Mouse (Mus musculus) forebrain, embryonic 12.5 days (tissue): ENCODE measurements around the gene Sh3rf1. TPM values are rescaled to one million over a fixed set of nuclear protein-coding genes. Genes with fewer than 3 reads are reported as not detected.

Experiments
- ATAC-seq: fragments of 200-750 bp; cut with Nextera tagmentation; 2 replicates; pipeline ENCODE4 v1.8.0; 2017; ENCODE audit warnings: moderate TSS enrichment; ENCODE audit not compliant: low FRiP score
- H3K27ac ChIP-seq: fragments of 300-500 bp; sonication (generic); 2 replicates; pipeline ENCODE4 v1.5.1; 2016; ENCODE audit warnings: mild to moderate bottlenecking
- H3K27me3 ChIP-seq: fragments of 300-500 bp; sonication (generic); 2 replicates; pipeline ENCODE4 v1.6.1; 2016; ENCODE audit warnings: mild to moderate bottlenecking
- H3K36me3 ChIP-seq: fragments of 300-500 bp; sonication (generic); replicated peaks from 2 replicates; pipeline ENCODE4 v1.6.1; 2016; ENCODE audit warnings: mild to moderate bottlenecking
- H3K4me1 ChIP-seq: fragments of 300-500 bp; sonication (generic); 2 replicates; pipeline ENCODE4 v1.6.1; 2016
- H3K4me2 ChIP-seq: fragments of 300-500 bp; sonication (generic); 2 replicates; pipeline ENCODE4 v1.6.1; 2016; ENCODE audit warnings: mild to moderate bottlenecking, moderate library complexity
- H3K4me3 ChIP-seq: fragments of 300-500 bp; sonication (generic); replicated peaks from 2 replicates; pipeline ENCODE4 v1.5.1; 2016; ENCODE audit warnings: mild to moderate bottlenecking
- H3K9ac ChIP-seq: fragments of 300-500 bp; sonication (generic); 2 replicates; pipeline ENCODE4 v1.6.1; 2016; ENCODE audit warnings: mild to moderate bottlenecking
- H3K9me3 ChIP-seq: fragments of 300-500 bp; sonication (generic); 2 replicates; pipeline ENCODE4 v1.6.1; 2016
- WGBS: fragments of 180-500 bp; shearing (Covaris S2); methylation state at CpG from one replicate; pipeline ENCODE4 v1.1.7; 2016; 5-methylcytosine and 5-hydroxymethylcytosine counted together
- polyA plus RNA-seq: library from polyadenylated mRNA; unstranded; fragments of >200 nt; fragmentation: Nextera tagmentation; extraction: Ambion mirVana; gene quantifications from 2 replicates; pipeline ENCODE4 v1.2.1, GENCODE M21; 2016

Sh3rf1 gene
- polyA plus RNA-seq, 1 experiment from 2014 or later = 30.2 TPM

- Histone ChIP-seq H3K4me1 (peaks cover 12% of the 10 kb centered on the region; the same call in 1 of the 2 replicates), H3K4me2 (no peak overlapping the region), H3K27ac (no peak overlapping the region), H3K36me3 (no peaks in the 10 kb centered on the region), H3K9ac (no peak overlapping the region), H3K4me3 (no peak overlapping the region), H3K27me3 (no peaks in the 10 kb centered on the region), H3K9me3 (peaks cover 6% of the 10 kb centered on the region)
- no peak for ATAC-seq
- WGBS = 92% methylated on average over 5 of the region's 5 CpGs
Measured at GRCm38 (mm10) chr8:61435481-61435880, 211.8 kb downstream of the Sh3rf1 start.

- Histone ChIP-seq H3K27me3 (no peaks in the 10 kb centered on the region), H3K9ac (no peak overlapping the region), H3K4me1 (peaks cover 12% of the 10 kb centered on the region; the same call in 1 of the 2 replicates), H3K4me2 (no peak overlapping the region), H3K4me3 (no peak overlapping the region), H3K27ac (no peak overlapping the region), H3K36me3 (no peaks in the 10 kb centered on the region), H3K9me3 (peaks cover 6% of the 10 kb centered on the region)
- peak; percentile 44; the same call in 1 of the 2 replicates for ATAC-seq
- WGBS = 60% methylated on average over 3 of the region's 3 CpGs
Measured at GRCm38 (mm10) chr8:61436147-61436546, 212.5 kb downstream of the Sh3rf1 start.

- H3K4me1 ChIP-seq = peaks cover 12% of the 10 kb centered on the region; the same call in 1 of the 2 replicates
- no peak overlapping the region for H3K4me2 ChIP-seq
- no peak overlapping the region for H3K9ac ChIP-seq
- no peak overlapping the region for H3K4me3 ChIP-seq
- no peaks in the 10 kb centered on the region for H3K36me3 ChIP-seq
- ATAC-seq = no peak
- peaks cover 6% of the 10 kb centered on the region for H3K9me3 ChIP-seq
- no peak overlapping the region for H3K27ac ChIP-seq
- H3K27me3 ChIP-seq = no peaks in the 10 kb centered on the region
- 41% methylated on average over 9 of the region's 9 CpGs for WGBS
Measured at GRCm38 (mm10) chr8:61436586-61437304, 213.1 kb downstream of the Sh3rf1 start.

GRCm38 (mm10) chr8:61437305-61437605 lies 213.6 kb downstream of the Sh3rf1 start:
- peaks cover 6% of the 10 kb centered on the region for H3K9me3 ChIP-seq
- no peak for ATAC-seq
- H3K27me3 ChIP-seq = no peaks in the 10 kb centered on the region
- H3K9ac ChIP-seq = no peak overlapping the region
- no peak overlapping the region for H3K4me3 ChIP-seq
- no peak overlapping the region for H3K27ac ChIP-seq
- H3K4me2 ChIP-seq = no peak overlapping the region
- no peaks in the 10 kb centered on the region for H3K36me3 ChIP-seq
- peaks cover 12% of the 10 kb centered on the region; the same call in 1 of the 2 replicates for H3K4me1 ChIP-seq

DNA sequence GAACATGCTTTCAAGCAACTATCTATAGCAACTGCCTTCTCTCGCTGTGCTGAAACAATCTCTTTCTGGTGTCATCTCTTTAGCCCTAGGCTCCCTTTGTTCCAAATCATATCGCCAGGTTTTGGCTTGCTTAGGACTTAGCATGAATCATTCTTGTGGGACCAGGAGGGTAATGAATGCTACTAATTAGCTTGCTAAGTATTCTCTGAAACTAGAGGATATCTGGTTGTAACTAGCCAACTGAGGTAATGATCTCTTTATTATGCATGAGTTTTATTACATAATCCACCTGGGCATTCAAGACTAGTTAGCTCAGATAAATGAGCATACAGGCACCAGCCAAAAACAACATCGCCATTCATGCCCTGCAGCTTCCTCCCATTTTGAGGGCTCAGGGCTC lies 219.3 kb downstream of the Sh3rf1 start:
- Histone ChIP-seq H3K9me3 (peaks cover 6% of the 10 kb centered on the region), H3K4me1 (peaks cover 14% of the 10 kb centered on the region), H3K9ac (no peak overlapping the region), H3K4me3 (no peak overlapping the region), H3K36me3 (no peaks in the 10 kb centered on the region), H3K27ac (no peak overlapping the region), H3K27me3 (no peaks in the 10 kb centered on the region), H3K4me2 (no peak overlapping the region)
- ATAC-seq = no peak
- 75% methylated on average over 3 of the region's 3 CpGs for WGBS

- H3K9me3 ChIP-seq = peaks cover 3% of the 10 kb centered on the region; the same call in 1 of the 2 replicates
- no peak overlapping the region for H3K9ac ChIP-seq
- H3K4me2 ChIP-seq = no peak overlapping the region
- 52% methylated on average over 3 of the region's 3 CpGs for WGBS
- H3K27me3 ChIP-seq = no peaks in the 10 kb centered on the region
- H3K4me3 ChIP-seq = no peak overlapping the region
- peaks cover 14% of the 10 kb centered on the region for H3K4me1 ChIP-seq
- H3K36me3 ChIP-seq = no peaks in the 10 kb centered on the region
- no peak for ATAC-seq
- no peak overlapping the region for H3K27ac ChIP-seq
Measured at GRCm38 (mm10) chr8:61444358-61444757, 220.7 kb downstream of the Sh3rf1 start.

Other genes starting within 250 kb of the Sh3rf1 start
- gene Clcn3, start 240.6 kb upstream of the Sh3rf1 start, polyA plus RNA-seq = 53.4 and 53.7 TPM in 2 replicates
- gene Nek1, start 230.7 kb upstream of the Sh3rf1 start, polyA plus RNA-seq = 22.3 and 23.8 TPM in 2 replicates